Mouse (Mus musculus) heart, adult 2 months (tissue): ENCODE measurements around the gene Gm45234. TPM values are rescaled to one million over a fixed set of nuclear protein-coding genes. Genes with fewer than 3 reads are reported as not detected.
A peak's percentile ranks its signal among the peaks of the same experiment; 100 is the strongest.

Source experiments
- DNase-seq, 2 experiments: peaks; one replicate each; pipeline ENCODE4 v3.0.0; 2021
- H3K27ac ChIP-seq: fragments of 200-600 bp; 2 replicates; pipeline ENCODE4 v1.8.1; 2022
- H3K27me3 ChIP-seq: fragments of 200-500 bp; 2 replicates; pipeline ENCODE4 v1.6.1; 2012; ENCODE audit warnings: mild to moderate bottlenecking, low read length, inconsistent platforms, mixed read lengths; ENCODE audit not compliant: control insufficient read depth, insufficient read depth
- H3K36me3 ChIP-seq: fragments of 200-500 bp; 2 replicates; pipeline ENCODE4 v1.6.1; 2012; ENCODE audit warnings: low read length, inconsistent platforms; ENCODE audit not compliant: control insufficient read depth, insufficient read depth
- H3K4me1 ChIP-seq: fragments of 200-500 bp; 2 replicates; pipeline ENCODE4 v1.6.1; 2011; ENCODE audit warnings: low read length; ENCODE audit not compliant: control insufficient read depth, insufficient read depth
- H3K4me3 ChIP-seq: fragments of 200-600 bp; 2 replicates; pipeline ENCODE4 v1.8.1; 2022
- H3K79me2 ChIP-seq: fragments of 200-500 bp; replicated peaks from 2 replicates; pipeline ENCODE4 v1.6.1; 2012; ENCODE audit warnings: mild to moderate bottlenecking, inconsistent platforms, low read length, moderate library complexity, mixed read lengths; ENCODE audit not compliant: control insufficient read depth, insufficient read depth
- H3K9ac ChIP-seq: fragments of 200-500 bp; 2 replicates; pipeline ENCODE4 v1.6.1; 2012; ENCODE audit warnings: low read depth, mild to moderate bottlenecking, control low read depth, inconsistent platforms, low read length, mixed read lengths
- CTCF ChIP-seq: fragments of 200-600 bp; IDR thresholded peaks from 2 replicates; pipeline ENCODE4 v1.8.1; 2022; ENCODE audit warnings: antibody characterized with exemption, mild to moderate bottlenecking, moderate library complexity
- EP300 ChIP-seq: fragments of 200-500 bp; IDR thresholded peaks from 2 replicates; pipeline ENCODE4 v1.6.1; 2011; ENCODE audit warnings: low read depth, low read length, control low read depth; ENCODE audit not compliant: insufficient read depth
- POLR2A ChIP-seq: fragments of 200-500 bp; IDR thresholded peaks from 2 replicates; pipeline ENCODE4 v1.6.1; 2011; ENCODE audit warnings: mild to moderate bottlenecking, low read depth, low read length, control low read depth; ENCODE audit not compliant: insufficient read depth
- WGBS: fragments of 180-500 bp; shearing (Covaris S2); methylation state at CpG from one replicate; pipeline ENCODE4 v1.1.7; 2018; 5-methylcytosine and 5-hydroxymethylcytosine counted together
- intact Hi-C: fragments of 180-260 bp; cut with DNase I; formaldehyde crosslinking; loops from one replicate; pipeline ENCODE4 v1.15.1; 2025
- polyA plus RNA-seq: library from polyadenylated mRNA; depleted of rRNA; stranded (reverse); fragments of >200 nt; gene quantifications from 2 replicates; pipeline ENCODE4 v1.2.3, GENCODE M21; 2012
- total RNA-seq, 2 experiments: library from RNA; stranded (reverse); gene quantifications; 2 replicates each; pipeline ENCODE4 v1.2.3; 2021

Gene Gm45234
- total and polyA plus RNA-seq, 3 experiments: 1.9 TPM; not detected in 2

DNA sequence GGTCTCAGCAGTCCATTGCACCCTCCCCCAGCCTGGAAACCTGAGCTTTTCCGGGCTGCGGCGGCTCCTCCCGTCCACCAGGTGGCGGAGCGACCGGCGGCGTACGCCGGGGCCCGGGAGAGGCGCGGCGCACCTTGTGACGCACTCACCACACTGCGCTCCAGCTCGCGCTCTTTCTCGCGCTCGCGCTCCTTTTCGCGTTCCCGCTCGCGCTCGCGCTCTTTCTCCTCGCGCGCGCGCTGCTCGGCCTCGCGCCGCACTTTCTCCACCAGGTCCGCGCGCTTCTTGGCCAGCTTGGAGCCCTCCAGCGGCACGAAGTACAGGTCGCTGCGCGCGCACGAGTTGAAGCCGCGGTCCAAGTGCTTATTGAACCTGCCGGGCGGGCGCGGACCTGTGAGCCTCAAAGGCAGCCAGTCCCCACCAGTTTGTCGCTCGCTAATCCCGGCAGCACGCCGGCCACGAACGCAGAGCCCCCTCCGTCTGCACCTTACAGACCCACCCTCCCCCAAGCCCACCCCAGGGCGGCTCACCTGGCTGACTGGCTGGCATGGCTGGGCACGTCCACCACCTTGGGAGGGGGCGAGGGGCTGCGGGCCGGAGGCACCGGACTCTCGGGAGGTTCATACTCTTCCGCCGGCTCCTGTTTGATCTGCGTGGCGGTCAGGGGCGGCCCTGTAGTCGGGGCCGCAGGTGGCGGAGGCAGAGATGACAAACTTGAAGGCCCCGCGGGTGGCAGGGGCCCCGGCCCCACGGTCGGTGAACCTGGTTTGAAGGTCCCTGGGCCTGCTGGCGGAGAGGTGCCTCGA lies 10.1 kb downstream of the Gm45234 start:
- TF ChIP-seq CTCF: peak; percentile 98; the same call in 1 of the 2 replicates
- TF ChIP-seq POLR2A: peak; percentile 77
- peak; percentile 47; the same call in 1 of the 2 replicates for TF ChIP-seq EP300
- no peaks in the 10 kb centered on the region for H3K27me3 ChIP-seq
- peak overlapping the region; percentile 82 for H3K9ac ChIP-seq
- peak overlapping the region; percentile 96 for H3K27ac ChIP-seq
- peak overlapping the region; percentile 68 for H3K4me3 ChIP-seq
- peak; percentile 95 to 96 for DNase-seq
- 2% methylated on average over 84 of the region's 85 CpGs for WGBS
- peaks cover 3% of the 10 kb centered on the region; the same call in 1 of the 2 replicates for H3K4me1 ChIP-seq
- H3K79me2 ChIP-seq: no peaks in the 10 kb centered on the region
- H3K36me3 ChIP-seq: no peaks in the 10 kb centered on the region
- intact Hi-C loops: loop anchor here (1.0 kb wide), 1 partner anchor 11 kb away; the partner anchor contains the start of genes Atn1 and Gm45234

DNA sequence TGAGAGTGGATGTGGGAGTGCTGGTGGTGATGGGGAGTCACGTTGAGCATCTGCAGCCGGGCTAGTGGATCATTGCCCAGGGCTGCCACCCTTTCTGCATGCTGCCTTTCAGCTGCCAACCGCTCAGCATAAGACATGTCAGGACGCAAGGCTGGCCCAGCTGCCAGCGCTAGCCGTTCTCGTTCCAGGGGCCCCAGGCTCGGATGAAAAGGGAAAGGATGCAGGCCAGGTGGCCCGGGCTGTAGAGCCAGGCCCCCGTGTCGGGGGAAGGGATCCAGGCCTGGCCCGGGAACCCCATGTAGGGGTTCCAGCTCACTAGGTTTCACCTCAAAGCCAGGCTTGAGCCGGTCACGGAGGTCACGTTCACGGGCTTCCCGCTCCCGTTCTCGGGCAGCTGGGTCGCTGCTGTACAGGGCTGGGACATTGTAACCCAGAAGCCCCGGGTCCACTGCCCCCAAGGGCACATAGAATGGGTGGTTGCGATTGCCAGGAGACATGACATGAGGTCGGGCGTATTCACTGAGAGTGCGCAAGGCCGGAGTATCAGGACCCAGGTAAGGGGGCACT lies 11.0 kb downstream of the Gm45234 start:
- Histone ChIP-seq H3K27me3 (no peaks in the 10 kb centered on the region), H3K79me2 (no peaks in the 10 kb centered on the region), H3K4me3 (peak overlapping the region; percentile 68), H3K36me3 (peaks cover under 1% of the 10 kb centered on the region; the same call in 1 of the 2 replicates), H3K27ac (peak overlapping the region; percentile 96), H3K4me1 (peaks cover 4% of the 10 kb centered on the region), H3K9ac (peak overlapping the region; percentile 59)
- DNase-seq: no peak
- TF ChIP-seq CTCF (no peak), EP300 (no peak), POLR2A (no peak)
- intact Hi-C loops: loop anchor here (1.0 to 5.0 kb wide), 2 partner anchors 11 to 62 kb away; partner anchors contain the start of genes Atn1, Gm45234 and Spsb2
- WGBS: 66% methylated on average over 26 of the region's 26 CpGs

DNA sequence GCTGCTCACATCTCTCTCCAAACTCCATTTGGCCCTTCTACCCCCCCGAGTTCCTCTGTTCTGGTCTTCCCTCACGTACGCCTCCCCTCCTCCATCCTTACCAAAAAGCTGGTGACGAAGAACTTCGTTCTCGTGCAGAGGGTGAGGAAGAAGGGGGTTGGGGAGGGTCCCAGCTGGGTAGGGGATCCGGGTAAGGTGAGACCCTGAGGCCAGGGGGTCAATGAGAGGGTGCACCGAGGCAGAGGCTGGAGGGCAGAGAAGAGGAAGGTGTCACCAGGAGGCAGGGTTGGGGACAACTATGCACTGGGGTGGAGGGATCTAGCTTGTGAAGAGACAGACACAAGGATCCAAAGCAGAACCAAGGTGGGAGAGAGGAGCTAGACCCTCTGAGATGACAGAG lies 12.2 kb downstream of the Gm45234 start:
- H3K4me1 ChIP-seq: peaks cover 5% of the 10 kb centered on the region
- no peak for DNase-seq
- H3K27ac ChIP-seq: no peak overlapping the region
- intact Hi-C loops: loop anchor here (5.0 kb wide), 1 partner anchor 64 kb away; the partner anchor contains the start of gene Spsb2
- H3K79me2 ChIP-seq: no peaks in the 10 kb centered on the region
- no peak overlapping the region for H3K4me3 ChIP-seq
- WGBS: 88% methylated on average over 8 of the region's 8 CpGs
- H3K27me3 ChIP-seq: no peaks in the 10 kb centered on the region
- no peak overlapping the region for H3K9ac ChIP-seq
- TF ChIP-seq EP300 (no peak), CTCF (no peak), POLR2A (no peak)
- peaks cover 2% of the 10 kb centered on the region; the same call in 1 of the 2 replicates for H3K36me3 ChIP-seq

DNA sequence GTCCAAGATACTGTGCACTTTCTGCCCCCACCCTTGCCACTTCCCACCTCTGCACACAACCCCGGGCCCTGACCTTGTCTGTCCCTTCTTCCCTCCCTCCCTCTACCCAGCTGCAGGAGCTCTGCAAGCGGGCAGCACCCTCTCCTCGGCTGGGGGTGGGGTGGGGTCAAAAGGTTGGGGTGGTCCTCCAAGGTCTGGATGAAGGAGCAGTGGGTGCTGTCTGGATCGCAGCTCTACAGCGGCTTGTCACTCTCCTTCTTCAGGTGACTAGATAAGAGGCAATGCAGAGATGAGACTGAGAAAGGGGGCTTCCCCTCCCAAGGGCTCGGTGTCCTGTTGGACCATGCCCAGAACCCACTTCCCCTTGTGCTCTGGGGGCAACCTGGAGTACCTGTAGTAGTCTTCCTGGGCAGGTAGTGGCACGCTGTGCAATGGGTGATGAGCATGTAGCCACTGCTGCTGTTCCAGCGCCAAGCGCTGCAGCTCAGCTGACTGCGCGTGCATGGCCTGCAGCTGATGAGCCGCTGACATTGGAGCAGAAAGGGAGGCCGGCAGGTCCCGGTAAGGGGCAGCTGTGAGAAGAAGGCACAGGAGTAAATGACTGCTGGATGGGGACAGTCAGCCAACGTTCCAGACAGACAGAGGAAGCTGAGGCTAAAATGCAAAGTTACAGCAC lies 12.8 kb downstream of the Gm45234 start:
- WGBS: 88% methylated on average over 15 of the region's 15 CpGs
- peaks cover 5% of the 10 kb centered on the region for H3K4me1 ChIP-seq
- TF ChIP-seq POLR2A (no peak), CTCF (no peak), EP300 (no peak)
- H3K27ac ChIP-seq: no peak overlapping the region
- peaks cover 2% of the 10 kb centered on the region; the same call in 1 of the 2 replicates for H3K36me3 ChIP-seq
- intact Hi-C loops: loop anchor here (5.0 kb wide), 1 partner anchor 64 kb away; the partner anchor contains the start of gene Spsb2
- no peaks in the 10 kb centered on the region for H3K79me2 ChIP-seq
- no peak overlapping the region for H3K4me3 ChIP-seq
- H3K9ac ChIP-seq: no peak overlapping the region
- no peaks in the 10 kb centered on the region for H3K27me3 ChIP-seq
- DNase-seq: no peak

DNA sequence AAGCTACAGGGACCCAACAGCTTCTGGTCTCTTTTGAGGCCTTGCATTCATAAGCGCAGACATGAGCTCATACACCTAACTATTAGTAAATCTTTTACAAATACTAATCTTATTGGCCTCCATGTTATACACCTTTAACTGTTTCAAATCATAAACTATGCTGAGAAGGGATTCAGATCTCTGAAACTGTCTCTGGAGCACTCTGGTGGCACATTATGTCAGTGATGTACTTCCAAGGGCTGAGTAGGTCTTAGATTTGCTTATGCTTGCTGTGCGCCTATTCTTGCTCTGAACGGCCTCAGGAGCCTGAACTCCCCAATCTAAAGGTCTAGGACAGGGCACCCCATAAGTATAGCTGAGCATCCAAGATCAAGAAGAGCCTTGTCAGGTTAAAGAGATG lies 14.0 kb downstream of the Gm45234 start:
- no peaks in the 10 kb centered on the region for H3K79me2 ChIP-seq
- no peak for DNase-seq

More for the DNA sequence above, 14.0 kb downstream of the Gm45234 start:
- Histone ChIP-seq H3K4me3 (peak overlapping the region; percentile 66; the same call in 1 of the 2 replicates), H3K4me1 (peaks cover 5% of the 10 kb centered on the region), H3K9ac (peak overlapping the region; percentile 71), H3K27ac (peak overlapping the region; percentile 100), H3K36me3 (peaks cover 2% of the 10 kb centered on the region; the same call in 1 of the 2 replicates), H3K27me3 (no peaks in the 10 kb centered on the region)
- 73% methylated on average over 3 of the region's 3 CpGs for WGBS
- TF ChIP-seq EP300: no peak
- TF ChIP-seq CTCF: no peak
- TF ChIP-seq POLR2A: no peak
- intact Hi-C loops: loop anchor here (1.0 to 5.0 kb wide), 3 partner anchors 14 to 79 kb away; partner anchors contain the start of genes Atn1, Gm45234, Lpcat3 and Spsb2
